Mouse (Mus musculus): ENCODE measurements around the gene Nkapl. TPM values are rescaled to one million over a fixed set of nuclear protein-coding genes. Genes with fewer than 3 reads are reported as not detected.

Gene Nkapl
- total and polyA plus RNA-seq, 3 experiments: 0.12 to 0.17 TPM; not detected in 1

- peaks cover 0 to 4% of the 10 kb centered on the region in 2 experiments; a peak in 1 of 4 replicates for H3K36me3 ChIP-seq (ENCODE audit: control insufficient read depth in 1 of 2, insufficient read depth in 2 of 2, low read length in 2 of 2)
- DNase-seq (ENCODE audit: low read depth, low spot score): no peak
Observed at GRCm38 (mm10) chr13:21446796-21447195, 21.5 kb downstream of the Nkapl start.

GRCm38 (mm10) chr13:21441207-21441572 lies 27.1 kb downstream of the Nkapl start:
- Histone ChIP-seq H3K79me2 (ENCODE audit: control insufficient read depth, insufficient read depth, low read length, poor library complexity) (no peaks in the 10 kb centered on the region), H3K27ac (ENCODE audit: control insufficient read depth, low read depth, low read length) (no peak overlapping the region), H3K27me3 (ENCODE audit: control insufficient read depth in 1 of 2, insufficient read depth in 2 of 2, low read length in 2 of 2) (no peaks in the 10 kb centered on the region), H3K9me3 (replicated peaks; ENCODE audit: insufficient read depth, low read length) (no peaks in the 10 kb centered on the region), H3K36me3 (ENCODE audit: control insufficient read depth in 1 of 2, insufficient read depth in 2 of 2, low read length in 2 of 2) (no peaks in the 10 kb centered on the region; a peak in 1 of 4 replicates), H3K4me3 (ENCODE audit: control insufficient read depth in 1 of 2, insufficient read depth in 1 of 2, low read depth in 2 of 2, low read length in 2 of 2) (peak overlapping the region; percentile 43 to 72; a peak in 2 of 4 replicates), H3K4me1 (ENCODE audit: control insufficient read depth in 1 of 2, insufficient read depth in 2 of 2, low read length in 2 of 2) (no peaks in the 10 kb centered on the region), H3K9ac (ENCODE audit: control insufficient read depth, low read depth, low read length, poor library complexity, severe bottlenecking) (no peak overlapping the region)
- TF ChIP-seq MYB (IDR thresholded peaks at IDR 0.05; ENCODE audit: low read depth, low read length): no peak
- no peak for TF ChIP-seq UBTF (IDR thresholded peaks at IDR 0.05; ENCODE audit: borderline replicate concordance, insufficient read depth, low read depth, low read length)
- no peak for TF ChIP-seq TAL1 (IDR thresholded peaks at IDR 0.05; ENCODE audit: low read length)
- TF ChIP-seq POLR2AphosphoS2 (IDR thresholded peaks at IDR 0.05; ENCODE audit: low read length): no peak
- no peak for DNase-seq (ENCODE audit: low read depth, low spot score)

More at GRCm38 (mm10) chr13:21446796-21447195, 21.5 kb downstream of the Nkapl start:
- H3K27ac ChIP-seq (ENCODE audit: control insufficient read depth, low read depth, low read length): no peak overlapping the region
- H3K4me1 ChIP-seq (ENCODE audit: control insufficient read depth in 1 of 2, insufficient read depth in 2 of 2, low read length in 2 of 2): no peaks in the 10 kb centered on the region
- no peaks in the 10 kb centered on the region for H3K27me3 ChIP-seq (ENCODE audit: control insufficient read depth in 1 of 2, insufficient read depth in 2 of 2, low read length in 2 of 2)
- H3K9ac ChIP-seq (ENCODE audit: control insufficient read depth, low read depth, low read length, poor library complexity, severe bottlenecking): no peak overlapping the region
- no peak for TF ChIP-seq RCOR1 (IDR thresholded peaks at IDR 0.05; ENCODE audit: low read depth, low read length)
- no peak for TF ChIP-seq SIN3A (IDR thresholded peaks at IDR 0.05; ENCODE audit: low read length)
- no peak for TF ChIP-seq MAFK (IDR thresholded peaks at IDR 0.05; ENCODE audit: borderline replicate concordance, low read depth, low read length)
- no peak for TF ChIP-seq MXI1 (IDR thresholded peaks at IDR 0.05; ENCODE audit: low read depth, low read length)
- TF ChIP-seq CTCF (IDR thresholded peaks at IDR 0.05 in 2 of 3, conservative IDR thresholded peaks at IDR 0.05 in 1 of 3; ENCODE audit: control insufficient read depth in 1 of 3, insufficient read depth in 1 of 3, low read depth in 2 of 3, low read length in 3 of 3, poor library complexity in 1 of 3, severe bottlenecking in 1 of 3): no peak
- TF ChIP-seq USF2 (IDR thresholded peaks at IDR 0.05; ENCODE audit: borderline replicate concordance in 1 of 2, insufficient read depth in 1 of 2, low read depth in 1 of 2, low read length in 2 of 2): no peak
- no peak for TF ChIP-seq MAZ (IDR thresholded peaks at IDR 0.05; ENCODE audit: low read depth, low read length)
- TF ChIP-seq NELFE (IDR thresholded peaks at IDR 0.05; ENCODE audit: low read depth, low read length): no peak
- TF ChIP-seq JUND (IDR thresholded peaks at IDR 0.05; ENCODE audit: low read depth, low read length): no peak
- no peaks in the 10 kb centered on the region for H3K79me2 ChIP-seq (ENCODE audit: control insufficient read depth, insufficient read depth, low read length, poor library complexity)
- no peaks in the 10 kb centered on the region for H3K9me3 ChIP-seq (replicated peaks; ENCODE audit: insufficient read depth, low read length)
- no peak overlapping the region for H3K4me3 ChIP-seq (ENCODE audit: control insufficient read depth in 1 of 2, insufficient read depth in 1 of 2, low read depth in 2 of 2, low read length in 2 of 2)

- TF ChIP-seq ZC3H11A (IDR thresholded peaks at IDR 0.05; ENCODE audit: low read depth, low read length) (no peak), KAT2A (conservative IDR thresholded peaks at IDR 0.05; ENCODE audit: low read depth, low read length) (no peak), HCFC1 (IDR thresholded peaks at IDR 0.05; ENCODE audit: low read depth, low read length) (0 out of 2 replicates have a peak, but pooled peaks have one; percentile 46)
- Histone ChIP-seq H3K27ac (ENCODE audit: control insufficient read depth, low read depth, low read length) (no peak within 1 kb of the TSS), H3K27me3 (ENCODE audit: control insufficient read depth in 1 of 2, insufficient read depth in 2 of 2, low read length in 2 of 2) (no peaks in the 10 kb centered on the region), H3K79me2 (ENCODE audit: control insufficient read depth, insufficient read depth, low read length, poor library complexity) (no peaks in the 10 kb centered on the region), H3K4me3 (ENCODE audit: control insufficient read depth in 1 of 2, insufficient read depth in 1 of 2, low read depth in 2 of 2, low read length in 2 of 2) (peak within 1 kb of the TSS; percentile 43 to 72), H3K4me1 (ENCODE audit: control insufficient read depth in 1 of 2, insufficient read depth in 2 of 2, low read length in 2 of 2) (no peaks in the 10 kb centered on the region), H3K9ac (ENCODE audit: control insufficient read depth, low read depth, low read length, poor library complexity, severe bottlenecking) (peak within 1 kb of the TSS; percentile 21), H3K9me3 (replicated peaks; ENCODE audit: insufficient read depth, low read length) (no peaks in the 10 kb centered on the region), H3K36me3 (ENCODE audit: control insufficient read depth in 1 of 2, insufficient read depth in 2 of 2, low read length in 2 of 2) (no peaks in the 10 kb centered on the region; a peak in 1 of 4 replicates)
- DNase-seq (ENCODE audit: low read depth, low spot score): peak; percentile 52
Observed at GRCm38 (mm10) chr13:21440503-21441206, 27.7 kb downstream of the Nkapl start, which contains the start of gene Pgbd1. TSS of gene Pgbd1 (minus strand) at chr13:21441058.

Data from MEL (cell line).